Mouse (Mus musculus): ENCODE measurements around the gene Psg16.
"Not testable (repeated sequence)": the region's sequence is repeated elsewhere in the genome, so short reads cannot be mapped to it uniquely, and the experiment has no call there.

Gene Psg16

GRCm38 (mm10) chr7:17055287-17055946, 18.4 kb upstream of the Psg16 start:
- DNase-seq (ENCODE audit: low spot score in 2 of 2) = peak; percentile 35 to 42

- DNase-seq (ENCODE audit: low spot score in 2 of 2) = peak; percentile 92 to 93
Measured at GRCm38 (mm10) chr7:17056081-17056581, 17.7 kb upstream of the Psg16 start.

GRCm38 (mm10) chr7:17056601-17057523, 17.0 kb upstream of the Psg16 start:
- peak; percentile 69 to 75 for DNase-seq (ENCODE audit: low spot score in 2 of 2)

- peak; percentile 87 for DNase-seq (ENCODE audit: low spot score in 2 of 2)
Measured at GRCm38 (mm10) chr7:17058071-17058689, 15.7 kb upstream of the Psg16 start.

GRCm38 (mm10) chr7:17058816-17059462, 14.9 kb upstream of the Psg16 start:
- DNase-seq (ENCODE audit: low spot score in 2 of 2) = peak; percentile 62 to 65

- peak; percentile 16 to 28 for DNase-seq (ENCODE audit: low spot score in 2 of 2)
Measured at GRCm38 (mm10) chr7:17059463-17059844, 14.4 kb upstream of the Psg16 start.

- peak; percentile 93 to 94 for DNase-seq (ENCODE audit: low spot score in 2 of 2)
Measured at GRCm38 (mm10) chr7:17060031-17060781, 13.6 kb upstream of the Psg16 start.

GRCm38 (mm10) chr7:17060782-17061605, 12.8 kb upstream of the Psg16 start:
- peak; percentile 57 to 68 for DNase-seq (ENCODE audit: low spot score in 2 of 2)

- peak; percentile 89 to 90 for DNase-seq (ENCODE audit: low spot score in 2 of 2)
Measured at GRCm38 (mm10) chr7:17062389-17062788, 11.5 kb upstream of the Psg16 start, which contains the start of gene Hif3a. Gene Hif3a (minus strand): TSS chr7:17062427.

- DNase-seq (ENCODE audit: low spot score in 2 of 2) = peak in 1 of 2 experiments; percentile 25
Measured at GRCm38 (mm10) chr7:17062845-17063244, 11.0 kb upstream of the Psg16 start.

GRCm38 (mm10) chr7:17065620-17066019, 8.2 kb upstream of the Psg16 start:
- peak in 1 of 2 experiments; percentile 25 for DNase-seq (ENCODE audit: low spot score in 2 of 2)

GRCm38 (mm10) chr7:17066412-17066811, 7.4 kb upstream of the Psg16 start:
- peak; percentile 87 to 92 for DNase-seq (ENCODE audit: low spot score in 2 of 2)

- no peak for DNase-seq (ENCODE audit: low spot score in 2 of 2)
Measured at GRCm38 (mm10) chr7:17067000-17067399, 6.8 kb upstream of the Psg16 start.

GRCm38 (mm10) chr7:17067651-17068050, 6.2 kb upstream of the Psg16 start:
- not testable (repeated sequence) for DNase-seq (ENCODE audit: low spot score in 2 of 2)

GRCm38 (mm10) chr7:17073513-17073903, 332 bp upstream of the Psg16 start:
- DNase-seq (ENCODE audit: low spot score in 2 of 2) = no peak

- DNase-seq (ENCODE audit: low spot score in 2 of 2) = no peak
Measured at GRCm38 (mm10) chr7:17076542-17076941, 2.7 kb downstream of the Psg16 start.

GRCm38 (mm10) chr7:17078076-17078654, 4.3 kb downstream of the Psg16 start:
- no peak for DNase-seq (ENCODE audit: low spot score in 2 of 2)

GRCm38 (mm10) chr7:17082766-17083165, 8.9 kb downstream of the Psg16 start:
- DNase-seq (ENCODE audit: low spot score in 2 of 2) = no peak

- no peak for DNase-seq (ENCODE audit: low spot score in 2 of 2)
Measured at GRCm38 (mm10) chr7:17087731-17088130, 13.9 kb downstream of the Psg16 start.
